In the genomic region with DNA sequence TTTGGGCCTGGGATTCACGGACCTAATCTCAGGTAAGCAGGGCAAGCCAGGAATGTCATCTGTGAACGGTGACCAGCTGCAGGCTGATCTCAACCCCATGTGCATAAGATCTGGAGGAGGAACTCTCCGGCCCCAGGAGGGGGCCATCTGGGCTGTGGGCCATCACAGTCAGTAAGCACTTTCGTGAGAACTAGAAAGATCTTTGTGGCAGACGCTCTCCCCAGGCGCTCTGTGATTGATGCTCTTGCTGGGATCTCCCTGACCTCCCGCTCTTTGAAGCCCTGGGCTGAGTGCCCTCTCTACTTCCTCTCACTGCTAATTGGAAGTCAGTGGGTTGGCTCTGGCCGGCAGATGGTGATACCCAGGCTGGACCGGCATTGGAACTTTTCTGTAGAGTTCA, we compare ENCODE assay signal across 11 mouse cellular contexts.
DNase-seq lines count a peak whose midpoint lies in the region; ATAC-seq and TF ChIP-seq lines count a peak whose summit lies in the region.
"Had no signal": no experiment of that assay in that cellular context is flagged by ENCODE, and none has a peak within 500 bp of the region (broad histone marks: within the 10 kb centered on the region; RNA-seq: fewer than 3 reads in every experiment).

No protein-coding gene starts in this region.

- ATAC-seq in lung, embryonic 14.5 days (ENCODE audit: insufficient read depth), result peak; percentile 68
- no peak for ATAC-seq in intestine, embryonic 16.5 days
- no peak for ATAC-seq in megakaryocyte progenitor cell, adult 5-6 weeks (replicated peaks; ENCODE audit: poor library complexity)
- ATAC-seq: activated CD4-positive, CD25-positive, alpha-beta regulatory T cell, adult 4 months had no signal

- H3K4me3 ChIP-seq in lung, embryonic 14.5 days (ENCODE audit: low read depth, low read length), result no peak overlapping the region
- H3K4me3 ChIP-seq in intestine, embryonic 16.5 days (ENCODE audit: low read length), result no peak overlapping the region
- H3K4me3 ChIP-seq: erythroblast, embryonic 14.5 days had no signal

- WGBS in lung, embryonic 14.5 days, result 15% methylated on average over 9 of the region's 9 CpGs
- WGBS in intestine, embryonic 16.5 days, result 35% methylated on average over 9 of the region's 9 CpGs

- H3K27me3 ChIP-seq in lung, embryonic 14.5 days (ENCODE audit: insufficient read depth, low read length), result no peaks in the 10 kb centered on the region
- H3K27me3 ChIP-seq in intestine, embryonic 16.5 days (replicated peaks; ENCODE audit: control insufficient read depth, insufficient read depth, low read length), result no peaks in the 10 kb centered on the region

- peaks cover 3% of the 10 kb centered on the region; the same call in 1 of the 2 replicates for H3K4me1 ChIP-seq in lung, embryonic 14.5 days (ENCODE audit: insufficient read depth)
- peaks cover 3% of the 10 kb centered on the region; the same call in 1 of the 2 replicates for H3K4me1 ChIP-seq in intestine, embryonic 16.5 days (ENCODE audit: control insufficient read depth, insufficient read depth, low read length)

- no peak for TF ChIP-seq CTCF in lung, embryonic 14.5 days (IDR thresholded peaks at IDR 0.05; ENCODE audit: low read depth)

- DNase-seq in cerebellum, adult 18-20 months, result peak; percentile 4 to 20
- DNase-seq in cerebellum, adult 11 months, result no peak
- DNase-seq in Muller cell, postnatal 12 days (ENCODE audit: inconsistent ontology term), result peak; percentile 82
- peak; percentile 46 for DNase-seq in embryo, embryonic 11.5 days (ENCODE audit: low read depth, low spot score)
- DNase-seq in lung, embryonic 14.5 days, result peak; percentile 76
- DNase-seq in layer of hippocampus, postnatal 36 days, result no peak

- no peaks in the 10 kb centered on the region for H3K9me3 ChIP-seq in lung, embryonic 14.5 days (ENCODE audit: low read depth, low read length)
- H3K9me3 ChIP-seq in intestine, embryonic 16.5 days (ENCODE audit: control insufficient read depth, low read length), result no peaks in the 10 kb centered on the region

- no peaks in the 10 kb centered on the region for H3K36me3 ChIP-seq in lung, embryonic 14.5 days (ENCODE audit: insufficient read depth)
- no peaks in the 10 kb centered on the region for H3K36me3 ChIP-seq in intestine, embryonic 16.5 days (ENCODE audit: control insufficient read depth, insufficient read depth, low read length)

- H3K9ac ChIP-seq in lung, embryonic 14.5 days, result no peak overlapping the region
- H3K9ac ChIP-seq in intestine, embryonic 16.5 days (ENCODE audit: low read depth, low read length), result no peak overlapping the region

- no peak overlapping the region for H3K4me2 ChIP-seq in lung, embryonic 14.5 days
- H3K4me2 ChIP-seq in intestine, embryonic 16.5 days (ENCODE audit: low read depth, low read length), result no peak overlapping the region

- H3K27ac ChIP-seq in lung, embryonic 14.5 days (ENCODE audit: low read depth), result no peak overlapping the region
- H3K27ac ChIP-seq in intestine, embryonic 16.5 days (ENCODE audit: low read length), result no peak overlapping the region
- H3K27ac ChIP-seq: macrophage had no signal

Comparison
In these comparisons a context has a peak if more than half of its experiments do, and no peak if none do; other contexts are left out.
1. DNase-seq: peak in cerebellum, adult 18-20 months (2 of 2), Muller cell, postnatal 12 days (single experiment), embryo, embryonic 11.5 days (single experiment) and lung, embryonic 14.5 days (single experiment); none in cerebellum, adult 11 months (single experiment) and layer of hippocampus, postnatal 36 days (0 of 2).